Mouse (Mus musculus) stomach, postnatal 0 days (tissue): Measurements from ENCODE around the gene Gabrb3. TPM values are rescaled to one million over a fixed set of nuclear protein-coding genes. Genes with fewer than 3 reads are reported as not detected.
A peak's percentile ranks its signal among the peaks of the same experiment; 100 is the strongest.

Source experiments
- ATAC-seq: fragments of 200-750 bp; cut with Nextera tagmentation; 2 replicates; pipeline ENCODE4 v1.8.0; 2017; ENCODE audit not compliant: low FRiP score, low TSS enrichment
- DNase-seq: peaks from one replicate; pipeline ENCODE4 v3.0.0-alpha.2; 2016; ENCODE audit warnings: low spot score
- H3K27ac ChIP-seq: fragments of 300-500 bp; sonication (generic); replicated peaks from 2 replicates; pipeline ENCODE4 v1.5.1; 2014; ENCODE audit warnings: mild to moderate bottlenecking, control low read depth
- H3K27me3 ChIP-seq: fragments of 300-500 bp; sonication (generic); 2 replicates; pipeline ENCODE4 v1.6.1; 2014; ENCODE audit warnings: low read length; ENCODE audit not compliant: control insufficient read depth, insufficient read depth
- H3K36me3 ChIP-seq: fragments of 300-500 bp; sonication (generic); 2 replicates; pipeline ENCODE4 v1.6.1; 2014; ENCODE audit warnings: low read length, mixed read lengths; ENCODE audit not compliant: control insufficient read depth, insufficient read depth
- H3K4me1 ChIP-seq: fragments of 300-500 bp; sonication (generic); replicated peaks from 2 replicates; pipeline ENCODE4 v1.6.1; 2014; ENCODE audit warnings: antibody characterized with exemption; ENCODE audit not compliant: control insufficient read depth, insufficient read depth
- H3K4me2 ChIP-seq: fragments of 300-500 bp; sonication (generic); replicated peaks from 2 replicates; pipeline ENCODE4 v1.6.1; 2014; ENCODE audit warnings: low read depth, mild to moderate bottlenecking, control low read depth, moderate library complexity
- H3K4me3 ChIP-seq: fragments of 300-500 bp; sonication (generic); 2 replicates; pipeline ENCODE4 v1.5.1; 2014; ENCODE audit warnings: low read depth, low read length, control low read depth
- H3K9ac ChIP-seq: fragments of 300-500 bp; sonication (generic); 2 replicates; pipeline ENCODE4 v1.6.1; 2014; ENCODE audit warnings: mild to moderate bottlenecking, low read length, control low read depth, mixed read lengths
- H3K9me3 ChIP-seq: fragments of 300-500 bp; sonication (generic); 2 replicates; pipeline ENCODE4 v1.6.1; 2016; ENCODE audit warnings: low read length; ENCODE audit not compliant: control insufficient read depth
- CTCF ChIP-seq: IDR thresholded peaks from 2 replicates; pipeline ENCODE4 v1.5.1; 2016; ENCODE audit warnings: antibody characterized with exemption, low read depth, mild to moderate bottlenecking, moderate library complexity
- EP300 ChIP-seq: optimal IDR thresholded peaks from 2 replicates; pipeline ENCODE3; 2016; ENCODE audit warnings: antibody characterized with exemption
- WGBS: fragments of 180-500 bp; shearing (Covaris S2); extraction: QIAGEN DNeasy Blood & Tissue Kit; methylation state at CpG from one replicate; pipeline ENCODE4 v1.1.7; 2014; 5-methylcytosine and 5-hydroxymethylcytosine counted together
- polyA plus RNA-seq: library from polyadenylated mRNA; unstranded; fragments of >200 nt; fragmentation: Nextera tagmentation; extraction: Ambion mirVana; gene quantifications from 2 replicates; pipeline ENCODE4 v1.2.1, GENCODE M21; 2015

Gene Gabrb3
- 0.80 and 1.0 TPM in 2 replicates for polyA plus RNA-seq

DNA sequence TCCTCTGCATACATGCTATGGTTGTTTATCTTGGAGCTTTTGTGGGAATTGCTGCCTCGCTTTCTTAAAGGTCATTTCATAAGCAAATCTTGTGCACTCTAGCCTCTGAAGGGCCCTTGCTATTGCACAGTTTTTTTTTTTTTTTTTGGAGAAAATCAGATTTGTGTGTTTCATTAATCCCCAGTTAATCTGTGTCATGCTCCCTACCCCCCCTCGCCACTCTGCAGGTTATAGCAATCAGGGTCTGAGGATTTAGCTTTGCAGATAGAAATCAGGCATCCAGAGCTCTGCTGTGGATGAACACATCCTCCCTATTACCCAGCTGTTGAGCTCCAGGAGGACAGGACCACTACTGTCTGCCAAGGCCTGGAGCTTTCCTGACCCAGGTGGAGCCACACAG is at the start of gene Gabrb3:
Gene Gabrb3 (plus strand): TSS at position 301 of the 400 bp plus-strand sequence.
- Histone ChIP-seq H3K27ac (no peak within 1 kb of the TSS), H3K4me1 (no peaks in the 10 kb centered on the region), H3K36me3 (no peaks in the 10 kb centered on the region), H3K9ac (no peak within 1 kb of the TSS), H3K9me3 (no peaks in the 10 kb centered on the region), H3K4me3 (no peak within 1 kb of the TSS), H3K4me2 (no peak within 1 kb of the TSS), H3K27me3 (no peaks in the 10 kb centered on the region)
- WGBS: 51% methylated on average over 2 of the region's 2 CpGs
- ATAC-seq: no peak
- DNase-seq: no peak
- TF ChIP-seq EP300 (no peak), CTCF (no peak)

DNA sequence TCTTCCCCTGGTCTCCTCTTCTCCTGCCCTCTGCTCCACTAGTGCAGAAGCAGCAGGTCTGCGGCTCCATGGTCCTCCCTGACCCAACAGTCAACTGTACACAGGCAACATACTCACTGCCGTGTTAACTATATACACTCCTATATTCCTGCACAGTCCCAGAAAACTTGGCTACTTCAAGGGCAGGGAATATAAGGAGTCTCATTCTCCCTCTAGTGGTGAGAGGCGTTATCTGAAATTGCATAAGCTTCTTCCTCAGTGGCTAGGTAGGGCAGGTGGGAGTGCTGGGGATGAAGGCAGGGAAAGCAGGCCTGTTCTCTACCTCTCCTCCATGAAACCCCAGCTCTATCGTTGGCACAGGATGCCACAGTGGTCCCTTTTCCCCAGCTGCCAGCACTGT is 35.4 kb upstream of the Gabrb3 start:
- H3K36me3 ChIP-seq: no peaks in the 10 kb centered on the region
- H3K4me3 ChIP-seq: no peak overlapping the region
- no peak overlapping the region for H3K9ac ChIP-seq
- TF ChIP-seq EP300 (no peak), CTCF (peak; percentile 79)
- no peaks in the 10 kb centered on the region for H3K4me1 ChIP-seq
- ATAC-seq (no peak; the same call in 1 of the 2 replicates), DNase-seq (no peak)
- H3K27me3 ChIP-seq: peaks cover 7% of the 10 kb centered on the region
- no peaks in the 10 kb centered on the region for H3K9me3 ChIP-seq
- H3K4me2 ChIP-seq: no peak overlapping the region
- WGBS: 20% methylated on average over 4 of the region's 4 CpGs
- no peak overlapping the region for H3K27ac ChIP-seq

DNA sequence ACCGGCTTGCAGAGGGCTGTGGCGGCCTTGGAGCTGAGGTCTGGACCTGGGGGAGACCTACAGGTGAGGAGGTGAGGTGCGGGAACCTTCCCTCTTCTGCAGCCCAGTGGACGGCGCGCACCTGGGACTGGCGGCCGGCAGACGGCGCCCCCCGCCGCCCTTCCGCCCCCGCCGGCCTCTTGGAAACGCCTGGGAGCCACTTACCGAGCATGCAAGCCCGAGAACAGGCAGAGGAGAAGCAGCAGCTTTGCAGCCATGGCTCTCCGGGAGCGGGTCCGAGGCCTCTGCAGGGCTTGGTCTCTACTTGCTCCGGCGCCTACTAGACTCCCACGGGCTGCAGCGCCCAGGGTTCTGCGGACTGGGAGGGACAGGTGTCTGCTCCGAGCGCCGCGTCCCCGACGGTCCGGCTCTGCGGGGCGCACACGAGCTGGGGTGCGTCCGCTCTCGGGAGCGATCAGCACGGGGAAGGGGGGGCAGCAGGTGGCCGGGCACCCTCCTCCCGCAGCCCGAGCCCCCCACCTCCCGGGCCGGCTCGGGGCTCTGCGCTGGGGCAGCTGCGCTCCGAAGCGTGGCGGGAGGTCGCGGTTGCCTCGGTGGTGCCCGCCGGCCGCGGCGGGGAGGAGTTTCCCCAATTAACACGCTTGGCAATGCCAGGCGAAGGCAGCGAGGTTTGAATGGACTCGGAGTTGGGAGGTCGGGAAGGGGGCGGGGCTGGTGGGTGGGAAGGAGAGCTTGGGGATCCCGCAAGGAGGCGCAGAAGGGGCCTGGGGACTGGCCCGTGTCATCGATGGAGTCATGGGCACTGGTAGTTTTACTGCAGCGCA is 32.8 kb upstream of the Gabrb3 start, which contains the start of gene Gabrg3:
Gene Gabrg3 (minus strand): TSS at position 672 of the 824 bp plus-strand sequence.
- peak; percentile 20 for DNase-seq
- 0 out of 2 replicates have a peak within 1 kb of the TSS, but pooled peaks have one; percentile 18 for H3K9ac ChIP-seq

DNA sequence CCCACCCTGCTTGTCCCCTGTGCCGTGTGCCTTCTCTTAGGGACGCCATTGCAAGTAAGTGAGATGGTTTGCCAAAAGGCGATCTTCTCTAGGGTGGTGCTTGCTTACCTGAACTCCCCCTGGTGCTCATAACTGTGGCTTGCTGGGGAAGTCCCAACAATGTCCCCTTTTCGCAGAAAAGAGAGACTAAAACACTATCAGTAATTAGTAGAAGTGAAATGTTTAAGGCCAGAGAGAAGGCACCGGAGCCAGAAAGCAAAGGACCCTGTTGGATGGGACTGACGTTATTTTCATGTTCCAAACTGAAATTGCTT is 32.2 kb upstream of the Gabrb3 start:
- no peak for TF ChIP-seq EP300
- peak; percentile 11; the same call in 1 of the 2 replicates for TF ChIP-seq CTCF

More for the DNA sequence above, 32.8 kb upstream of the Gabrb3 start, which contains the start of gene Gabrg3:
- Histone ChIP-seq H3K4me2 (peak within 1 kb of the TSS; percentile 88), H3K4me1 (no peaks in the 10 kb centered on the region), H3K27me3 (peaks cover 7% of the 10 kb centered on the region), H3K4me3 (peak within 1 kb of the TSS; percentile 41), H3K9me3 (no peaks in the 10 kb centered on the region), H3K36me3 (no peaks in the 10 kb centered on the region), H3K27ac (no peak within 1 kb of the TSS)
- TF ChIP-seq EP300: no peak
- TF ChIP-seq CTCF: 0 out of 2 replicates have a peak, but pooled peaks have one; percentile 12
- peak; percentile 45; the same call in 1 of the 2 replicates for ATAC-seq
- 1% methylated on average over 54 of the region's 71 CpGs for WGBS

DNA sequence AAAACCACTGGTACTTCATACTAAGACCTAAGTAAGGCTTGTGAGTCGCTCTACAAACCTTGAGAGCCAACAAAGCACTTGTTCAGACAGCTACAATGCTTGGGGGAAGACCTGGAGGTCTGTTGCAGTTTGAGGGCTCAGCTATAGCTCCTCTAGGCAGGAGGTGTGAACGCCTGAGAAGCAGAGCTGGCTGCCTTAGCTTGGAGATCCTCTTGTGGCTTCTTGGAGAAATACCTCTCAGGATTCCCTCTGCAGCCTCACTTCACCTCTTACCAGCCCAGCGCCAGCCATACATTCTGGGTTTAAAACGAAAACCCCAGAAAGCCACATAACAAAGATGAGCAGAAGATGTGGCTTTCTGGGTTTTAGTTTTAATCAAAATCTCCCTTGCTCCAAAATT is 29.4 kb upstream of the Gabrb3 start:
- ATAC-seq (no peak), DNase-seq (no peak)
- H3K36me3 ChIP-seq: no peaks in the 10 kb centered on the region
- WGBS: 36% methylated on average over 4 of the region's 4 CpGs
- no peak overlapping the region for H3K9ac ChIP-seq
- no peak overlapping the region for H3K4me2 ChIP-seq
- TF ChIP-seq EP300 (no peak), CTCF (no peak)
- no peak overlapping the region for H3K27ac ChIP-seq
- no peak overlapping the region for H3K4me3 ChIP-seq
- H3K4me1 ChIP-seq: no peaks in the 10 kb centered on the region
- H3K9me3 ChIP-seq: no peaks in the 10 kb centered on the region
- peaks cover 7% of the 10 kb centered on the region for H3K27me3 ChIP-seq

More for the DNA sequence above, 32.2 kb upstream of the Gabrb3 start:
- 28% methylated on average over 6 of the region's 6 CpGs for WGBS
- Histone ChIP-seq H3K4me2 (peak overlapping the region; percentile 88), H3K4me3 (peak overlapping the region; percentile 41), H3K27me3 (peaks cover 7% of the 10 kb centered on the region), H3K36me3 (no peaks in the 10 kb centered on the region), H3K9ac (no peak overlapping the region), H3K9me3 (no peaks in the 10 kb centered on the region), H3K27ac (no peak overlapping the region), H3K4me1 (no peaks in the 10 kb centered on the region)
- DNase-seq: no peak
- peak; percentile 32; the same call in 1 of the 2 replicates for ATAC-seq

DNA sequence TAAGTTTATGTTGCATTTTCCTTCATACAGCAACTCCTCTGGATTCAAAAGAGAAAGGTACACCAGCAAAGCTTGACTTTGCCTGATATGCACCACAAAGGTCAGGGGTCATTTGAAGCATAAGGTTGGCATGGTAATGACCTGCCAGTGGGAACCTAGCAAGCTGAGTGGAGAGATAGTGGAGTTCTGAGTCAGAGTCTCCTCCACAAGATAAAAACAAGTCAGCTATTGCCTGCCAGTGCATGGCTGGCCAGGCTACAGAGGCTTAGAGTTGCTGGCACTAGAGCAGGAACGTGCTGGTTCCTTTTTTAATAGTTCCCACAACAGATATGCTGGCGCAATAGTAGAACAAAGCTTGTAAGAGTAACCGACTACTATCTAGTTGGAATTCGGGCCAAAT is 25.9 kb upstream of the Gabrb3 start:
- no peak for ATAC-seq
- no peaks in the 10 kb centered on the region for H3K4me1 ChIP-seq
- no peaks in the 10 kb centered on the region for H3K9me3 ChIP-seq
- H3K27ac ChIP-seq: no peak overlapping the region
- no peaks in the 10 kb centered on the region for H3K27me3 ChIP-seq
- DNase-seq: no peak
- WGBS: 82% methylated on average over 4 of the region's 4 CpGs
- no peaks in the 10 kb centered on the region for H3K36me3 ChIP-seq
- TF ChIP-seq EP300: no peak
- no peak for TF ChIP-seq CTCF
- no peak overlapping the region for H3K4me2 ChIP-seq
- no peak overlapping the region for H3K9ac ChIP-seq
- H3K4me3 ChIP-seq: no peak overlapping the region
